Mouse (Mus musculus) limb, embryonic 10.5 days (tissue): ENCODE results near the gene Slc13a4. TPM values are rescaled to one million over a fixed set of nuclear protein-coding genes. Genes with fewer than 3 reads are reported as not detected.

Experiments
- DNase-seq: peaks from one replicate; pipeline ENCODE4 v3.0.0-alpha.2; 2017; ENCODE audit warnings: low spot score
- H3K27ac ChIP-seq: fragments of 300-500 bp; sonication (generic); 2 replicates; pipeline ENCODE4 v1.5.1; 2016; ENCODE audit warnings: mild to moderate bottlenecking
- H3K27me3 ChIP-seq: fragments of 300-500 bp; sonication (generic); 2 replicates; pipeline ENCODE4 v1.6.1; 2016; ENCODE audit warnings: low read depth, mild to moderate bottlenecking; ENCODE audit not compliant: poor library complexity, severe bottlenecking
- H3K36me3 ChIP-seq: fragments of 300-500 bp; sonication (generic); 2 replicates; pipeline ENCODE4 v1.6.1; 2016; ENCODE audit warnings: mild to moderate bottlenecking, moderate library complexity
- H3K4me1 ChIP-seq: fragments of 300-500 bp; sonication (generic); 2 replicates; pipeline ENCODE4 v1.6.1; 2016
- H3K4me3 ChIP-seq: fragments of 300-500 bp; sonication (generic); 2 replicates; pipeline ENCODE4 v1.5.1; 2016; ENCODE audit warnings: mild to moderate bottlenecking, moderate library complexity
- H3K9me3 ChIP-seq: fragments of 300-500 bp; sonication (generic); replicated peaks from 2 replicates; pipeline ENCODE4 v1.6.1; 2016; ENCODE audit warnings: mild to moderate bottlenecking
- WGBS: fragments of 180-500 bp; shearing (Covaris S2); methylation state at CpG from one replicate; pipeline ENCODE4 v1.1.7; 2016; 5-methylcytosine and 5-hydroxymethylcytosine counted together
- polyA plus RNA-seq: library from polyadenylated mRNA; unstranded; fragments of >200 nt; fragmentation: Nextera tagmentation; extraction: Ambion mirVana; gene quantifications from 2 replicates; pipeline ENCODE4 v1.2.1, GENCODE M21; 2016

The Slc13a4 gene
- polyA plus RNA-seq, 1 experiment from 2014 or later, result 0.38 TPM

DNA sequence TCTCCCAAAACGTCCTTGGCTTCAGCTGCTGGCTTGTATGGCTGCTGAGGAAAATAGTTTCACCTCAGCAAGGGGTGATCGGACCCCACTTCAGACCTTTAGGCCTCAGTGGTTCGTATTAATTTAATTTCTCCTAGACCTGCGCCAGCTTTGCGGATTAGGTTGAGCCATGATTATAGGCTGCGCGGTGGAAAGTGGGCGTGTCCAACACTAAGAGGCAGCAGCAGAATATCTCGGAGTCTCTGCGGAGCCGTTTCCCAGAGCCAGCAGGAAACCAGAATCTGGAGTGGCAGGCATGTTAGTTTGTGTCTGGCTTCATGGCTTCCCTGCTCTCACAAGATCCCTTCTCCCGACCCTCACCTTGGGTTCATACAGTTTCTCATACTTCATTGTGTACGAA lies 38.3 kb downstream of the Slc13a4 start:
- DNase-seq, result no peak
- H3K4me1 ChIP-seq, result 0 out of 2 replicates have a peak, but pooled peaks cover 3% of the 10 kb centered on the region
- peaks cover 9% of the 10 kb centered on the region for H3K36me3 ChIP-seq
- WGBS, result 81% methylated on average over 13 of the region's 13 CpGs
- no peak overlapping the region for H3K27ac ChIP-seq
- no peaks in the 10 kb centered on the region for H3K9me3 ChIP-seq
- no peak overlapping the region for H3K4me3 ChIP-seq
- no peaks in the 10 kb centered on the region for H3K27me3 ChIP-seq

DNA sequence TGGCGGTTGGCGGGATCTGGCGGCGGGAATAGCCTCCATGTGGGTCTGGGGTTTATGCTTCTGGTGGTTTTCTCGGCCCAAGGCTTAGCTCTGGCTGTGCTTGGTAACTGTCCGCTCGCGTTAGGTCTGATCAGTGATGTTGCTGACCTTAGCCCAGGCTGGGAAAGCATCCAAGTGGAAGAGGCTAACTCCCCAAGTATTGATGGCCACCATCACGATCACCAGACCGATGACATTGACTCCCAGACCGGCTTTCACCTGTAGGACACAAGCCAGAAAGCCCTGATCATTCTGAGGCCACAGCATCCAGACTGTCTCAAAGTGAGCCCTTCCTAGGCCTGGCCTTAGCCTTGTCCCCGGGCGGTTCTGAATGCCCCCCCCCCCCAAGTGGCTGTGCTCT lies 39.2 kb downstream of the Slc13a4 start:
- Histone ChIP-seq H3K4me1 (0 out of 2 replicates have a peak, but pooled peaks cover 1% of the 10 kb centered on the region), H3K9me3 (no peaks in the 10 kb centered on the region), H3K27ac (no peak overlapping the region), H3K4me3 (no peak overlapping the region), H3K36me3 (peaks cover 15% of the 10 kb centered on the region), H3K27me3 (no peaks in the 10 kb centered on the region)
- 95% methylated on average over 13 of the region's 13 CpGs for WGBS
- no peak for DNase-seq

GRCm38 (mm10) chr6:35265580-35266278 lies 42.2 kb downstream of the Slc13a4 start:
- WGBS, result 90% methylated on average over 15 of the region's 15 CpGs
- Histone ChIP-seq H3K36me3 (peaks cover 45% of the 10 kb centered on the region), H3K27me3 (no peaks in the 10 kb centered on the region), H3K4me1 (no peaks in the 10 kb centered on the region), H3K27ac (no peak overlapping the region), H3K4me3 (no peak overlapping the region), H3K9me3 (no peaks in the 10 kb centered on the region)
- DNase-seq, result no peak

DNA sequence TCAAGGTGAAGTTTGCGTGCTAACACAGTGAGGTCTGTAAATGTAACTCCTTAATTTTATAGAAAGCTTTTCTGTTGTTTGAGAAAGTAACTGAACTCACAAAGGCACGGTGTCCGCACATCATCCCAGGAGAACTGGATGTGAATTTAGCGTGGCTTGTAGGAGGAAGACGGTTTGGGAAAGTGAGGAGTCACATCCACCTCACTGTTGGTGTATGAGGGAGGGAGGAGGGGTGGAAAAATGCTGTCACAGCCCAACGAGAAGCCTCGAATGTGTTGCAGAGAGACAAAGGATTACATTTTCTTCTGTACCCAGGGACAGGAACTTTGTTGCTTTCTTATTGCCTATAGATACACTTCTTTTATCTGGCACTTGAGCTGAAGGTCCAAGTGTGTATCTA lies 47.4 kb downstream of the Slc13a4 start:
- no peak for DNase-seq
- Histone ChIP-seq H3K36me3 (peaks cover 41% of the 10 kb centered on the region), H3K9me3 (no peaks in the 10 kb centered on the region), H3K4me3 (no peak overlapping the region), H3K4me1 (no peaks in the 10 kb centered on the region), H3K27ac (no peak overlapping the region), H3K27me3 (no peaks in the 10 kb centered on the region)
- WGBS, result 91% methylated on average over 7 of the region's 7 CpGs

- H3K27me3 ChIP-seq, result no peaks in the 10 kb centered on the region
- WGBS, result 78% methylated on average over 5 of the region's 5 CpGs
- H3K9me3 ChIP-seq, result no peaks in the 10 kb centered on the region
- no peak for DNase-seq
- H3K36me3 ChIP-seq, result peaks cover 41% of the 10 kb centered on the region
- H3K4me1 ChIP-seq, result peaks cover 9% of the 10 kb centered on the region
- no peak overlapping the region for H3K4me3 ChIP-seq
- no peak overlapping the region for H3K27ac ChIP-seq
Observed at GRCm38 (mm10) chr6:35259526-35259925, 48.4 kb downstream of the Slc13a4 start.

- H3K27me3 ChIP-seq, result no peaks in the 10 kb centered on the region
- H3K4me1 ChIP-seq, result peaks cover 15% of the 10 kb centered on the region
- H3K27ac ChIP-seq, result no peak overlapping the region
- no peak overlapping the region for H3K4me3 ChIP-seq
- 98% methylated on average over 2 of the region's 2 CpGs for WGBS
- no peaks in the 10 kb centered on the region for H3K9me3 ChIP-seq
- H3K36me3 ChIP-seq, result peaks cover 37% of the 10 kb centered on the region
- no peak for DNase-seq
Observed at GRCm38 (mm10) chr6:35258922-35259321, 49.0 kb downstream of the Slc13a4 start.

DNA sequence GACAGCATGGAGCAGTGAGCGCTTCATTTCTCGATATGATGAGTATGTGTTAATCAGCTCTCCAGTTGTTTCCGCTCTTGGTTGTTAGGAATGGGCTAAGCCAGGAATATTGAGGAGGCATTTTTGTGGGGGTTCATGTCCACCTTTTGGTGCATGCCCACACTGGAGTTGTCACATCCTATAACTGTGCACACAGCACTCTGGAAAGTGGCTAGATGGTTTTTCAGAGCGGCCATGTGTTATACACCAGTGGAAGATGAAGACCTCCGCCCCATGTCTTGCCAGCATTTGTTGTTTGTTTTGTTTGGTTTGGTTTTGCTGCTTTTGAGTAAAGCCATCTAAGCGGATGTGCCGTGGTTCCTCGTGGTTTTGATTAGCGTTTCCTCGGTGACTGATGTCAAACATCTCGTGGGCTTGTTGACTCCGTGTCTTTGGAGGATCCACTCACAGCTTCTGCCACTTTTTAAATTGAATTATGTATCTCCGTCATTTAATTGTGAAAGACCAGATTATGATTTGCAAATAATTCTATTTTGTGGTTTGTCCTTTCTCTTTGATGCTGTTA lies 50.2 kb downstream of the Slc13a4 start:
- WGBS, result 87% methylated on average over 13 of the region's 13 CpGs
- no peak for DNase-seq
- peaks cover 25% of the 10 kb centered on the region for H3K36me3 ChIP-seq
- H3K4me3 ChIP-seq, result no peak overlapping the region
- no peak overlapping the region for H3K27ac ChIP-seq
- H3K9me3 ChIP-seq, result no peaks in the 10 kb centered on the region
- peaks cover 22% of the 10 kb centered on the region for H3K4me1 ChIP-seq
- no peaks in the 10 kb centered on the region for H3K27me3 ChIP-seq

DNA sequence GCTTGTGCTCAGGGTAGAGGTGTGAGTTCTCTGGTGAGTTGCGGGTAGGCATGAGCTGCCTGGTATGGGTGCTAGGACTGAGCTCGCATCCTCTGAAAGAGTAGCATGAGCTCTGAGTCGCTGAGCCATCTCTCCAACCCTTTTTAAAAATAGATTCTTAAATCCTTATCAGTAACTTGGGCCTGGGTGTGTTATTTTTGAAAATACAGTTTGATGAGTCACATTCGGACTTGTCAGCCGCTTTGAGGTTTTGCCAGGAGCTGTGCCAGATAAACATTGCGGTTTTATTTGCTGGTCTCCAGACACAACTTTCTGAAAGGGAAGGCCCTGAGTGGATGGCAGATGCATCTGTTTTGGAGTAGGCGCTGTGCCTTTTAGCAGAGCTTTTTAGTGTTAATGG lies 51.2 kb downstream of the Slc13a4 start:
- no peaks in the 10 kb centered on the region for H3K9me3 ChIP-seq
- H3K27ac ChIP-seq, result no peak overlapping the region
- no peak for DNase-seq
- no peak overlapping the region for H3K4me3 ChIP-seq
- no peaks in the 10 kb centered on the region for H3K27me3 ChIP-seq
- 92% methylated on average over 7 of the region's 7 CpGs for WGBS
- H3K4me1 ChIP-seq, result peaks cover 25% of the 10 kb centered on the region
- peaks cover 15% of the 10 kb centered on the region for H3K36me3 ChIP-seq

GRCm38 (mm10) chr6:35255017-35255416 lies 52.9 kb downstream of the Slc13a4 start:
- peaks cover 2% of the 10 kb centered on the region; the same call in 1 of the 2 replicates for H3K36me3 ChIP-seq
- WGBS, result 86% methylated on average over 12 of the region's 12 CpGs
- no peaks in the 10 kb centered on the region for H3K9me3 ChIP-seq
- peak overlapping the region; percentile 81 for H3K4me3 ChIP-seq
- no peak for DNase-seq
- H3K27ac ChIP-seq, result peak overlapping the region; percentile 72; the same call in 1 of the 2 replicates
- no peaks in the 10 kb centered on the region for H3K27me3 ChIP-seq
- H3K4me1 ChIP-seq, result peaks cover 25% of the 10 kb centered on the region

GRCm38 (mm10) chr6:35254136-35254904 lies 53.6 kb downstream of the Slc13a4 start:
- Histone ChIP-seq H3K4me1 (peaks cover 25% of the 10 kb centered on the region), H3K27ac (peak overlapping the region; percentile 72), H3K27me3 (no peaks in the 10 kb centered on the region), H3K36me3 (peaks cover 2% of the 10 kb centered on the region; the same call in 1 of the 2 replicates), H3K9me3 (no peaks in the 10 kb centered on the region), H3K4me3 (peak overlapping the region; percentile 81)
- 49% methylated on average over 9 of the region's 9 CpGs for WGBS
- DNase-seq, result no peak

- peaks cover 2% of the 10 kb centered on the region; the same call in 1 of the 2 replicates for H3K36me3 ChIP-seq
- peak overlapping the region; percentile 81 for H3K4me3 ChIP-seq
- no peaks in the 10 kb centered on the region for H3K27me3 ChIP-seq
- no peak for DNase-seq
- 38% methylated on average over 5 of the region's 5 CpGs for WGBS
- peak overlapping the region; percentile 93; the same call in 1 of the 2 replicates for H3K27ac ChIP-seq
- no peaks in the 10 kb centered on the region for H3K9me3 ChIP-seq
- peaks cover 25% of the 10 kb centered on the region for H3K4me1 ChIP-seq
Observed at GRCm38 (mm10) chr6:35253474-35253873, 54.5 kb downstream of the Slc13a4 start.

- Histone ChIP-seq H3K27me3 (no peaks in the 10 kb centered on the region), H3K27ac (peak overlapping the region; percentile 93), H3K4me3 (peak overlapping the region; percentile 81), H3K9me3 (no peaks in the 10 kb centered on the region), H3K36me3 (peaks cover 5% of the 10 kb centered on the region; the same call in 1 of the 2 replicates), H3K4me1 (peaks cover 25% of the 10 kb centered on the region)
- peak; percentile 98 for DNase-seq
- WGBS, result under 1% methylated on average over 50 of the region's 60 CpGs
Observed at GRCm38 (mm10) chr6:35252477-35253346, 55.2 kb downstream of the Slc13a4 start.
